Comparison of ENCODE assay signal across 1 mouse cellular context in genomic region chr3:116807811-116808506, GRCm38 (mm10).
TF ChIP-seq lines count a peak whose summit lies in the region.

TSS of gene Agl (minus strand) at chr3:116808166.

TF ChIP-seq in CH12.LX, 34 proteins besides CTCF, POLR2A, EP300 and RAD21 (continued from another document):
- TF ChIP-seq MEF2A (IDR thresholded peaks at IDR 0.05; ENCODE audit: borderline replicate concordance, low read depth, low read length): peak; percentile 49; the same call in 1 of the 2 replicates
- TF ChIP-seq ETS1 (conservative IDR thresholded peaks at IDR 0.05; ENCODE audit: low read depth, low read length): no peak
- peak; percentile 11; the same call in 1 of the 2 replicates for TF ChIP-seq IRF4 (IDR thresholded peaks at IDR 0.05; ENCODE audit: low read depth, low read length)
- peak; percentile 95 for TF ChIP-seq ELF1 (IDR thresholded peaks at IDR 0.05; ENCODE audit: low read depth, low read length)
- TF ChIP-seq SIN3A (IDR thresholded peaks at IDR 0.05; ENCODE audit: low read length): peak; percentile 73
- 0 out of 2 replicates have a peak, but pooled peaks have one; percentile 10 for TF ChIP-seq MAX (IDR thresholded peaks at IDR 0.05; ENCODE audit: low read length)
- no peak; the same call in 1 of the 2 replicates for TF ChIP-seq MXI1 (IDR thresholded peaks at IDR 0.05; ENCODE audit: low read depth, low read length)
- no peak for TF ChIP-seq MYC (IDR thresholded peaks at IDR 0.05; ENCODE audit: low read depth, low read length)
- no peak for TF ChIP-seq PAX5 (IDR thresholded peaks at IDR 0.05; ENCODE audit: low read length)
- peak; percentile 66 for TF ChIP-seq HCFC1 (IDR thresholded peaks at IDR 0.05; ENCODE audit: low read depth, low read length)
- no peak for TF ChIP-seq TBP (conservative IDR thresholded peaks at IDR 0.05; ENCODE audit: low read depth, low read length)
- peak; percentile 75; the same call in 1 of the 2 replicates for TF ChIP-seq POLR2AphosphoS2 (IDR thresholded peaks at IDR 0.05; ENCODE audit: low read depth, low read length)
- TF ChIP-seq CHD2 (IDR thresholded peaks at IDR 0.05; ENCODE audit: low read length): peak; percentile 99
- TF ChIP-seq ZC3H11A (IDR thresholded peaks at IDR 0.05; ENCODE audit: low read depth, low read length): no peak
- no peak for TF ChIP-seq CHD1 (IDR thresholded peaks at IDR 0.05; ENCODE audit: low read depth, low read length)
- peak; percentile 86 for TF ChIP-seq ZMIZ1 (IDR thresholded peaks at IDR 0.05; ENCODE audit: low read depth, low read length)
- TF ChIP-seq ZKSCAN1 (IDR thresholded peaks at IDR 0.05; ENCODE audit: borderline replicate concordance, low read depth, low read length): no peak
- no peak for TF ChIP-seq KAT2A (IDR thresholded peaks at IDR 0.05; ENCODE audit: insufficient replicate concordance, low read length)
- peak; percentile 91; the same call in 1 of the 2 replicates for TF ChIP-seq MAZ (IDR thresholded peaks at IDR 0.05; ENCODE audit: low read depth, low read length)
- TF ChIP-seq NELFE (IDR thresholded peaks at IDR 0.05; ENCODE audit: low read depth, low read length): peak; percentile 96
- 0 out of 2 replicates have a peak, but pooled peaks have one; percentile 6 for TF ChIP-seq BHLHE40 (IDR thresholded peaks at IDR 0.05; ENCODE audit: low read depth, low read length)
